Mouse (Mus musculus) CD4-positive, CD25-positive, alpha-beta regulatory T cell, adult 4 months (primary cell): Measurements from ENCODE around the gene Jdp2. TPM values are rescaled to one million over a fixed set of nuclear protein-coding genes. Genes with fewer than 3 reads are reported as not detected.
A peak's percentile ranks its signal among the peaks of the same experiment; 100 is the strongest.

Experiments used
- ATAC-seq: one replicate; pipeline ENCODE4 v1.8.0; 2017
- polyA plus RNA-seq, 2 experiments: library from polyadenylated mRNA; unstranded; fragments of 100-300 nt; shearing (Covaris generic); gene quantifications; one replicate each; pipeline ENCODE4 v1.2.1; 2017

The Jdp2 gene
- under 1 TPM in 1 of 2 experiments, not detected in 1; 0.20 TPM for polyA plus RNA-seq

- ATAC-seq = peak; percentile 66
These were observed at the start of gene Jdp2 for GRCm38 (mm10) chr12:85598611-85599477. Gene Jdp2, plus strand, starts transcription at chr12:85599027.

GRCm38 (mm10) chr12:85549661-85550060 lies 49.2 kb upstream of the Jdp2 start:
- ATAC-seq = no peak

- ATAC-seq = no peak
These were observed 48.4 kb upstream of the Jdp2 start for GRCm38 (mm10) chr12:85550435-85550834.

- no peak for ATAC-seq
These were observed 39.5 kb upstream of the Jdp2 start for GRCm38 (mm10) chr12:85559299-85559698.

GRCm38 (mm10) chr12:85565441-85565840 lies 33.4 kb upstream of the Jdp2 start:
- ATAC-seq = no peak

GRCm38 (mm10) chr12:85568298-85568697 lies 30.5 kb upstream of the Jdp2 start:
- ATAC-seq = no peak

GRCm38 (mm10) chr12:85569393-85570157 lies 29.3 kb upstream of the Jdp2 start:
- ATAC-seq = no peak

- no peak for ATAC-seq
These were observed 28.7 kb upstream of the Jdp2 start for GRCm38 (mm10) chr12:85570158-85570540.

GRCm38 (mm10) chr12:85571312-85571711 lies 27.5 kb upstream of the Jdp2 start:
- ATAC-seq = no peak

GRCm38 (mm10) chr12:85572047-85572475 lies 26.8 kb upstream of the Jdp2 start:
- no peak for ATAC-seq

- no peak for ATAC-seq
These were observed 23.9 kb upstream of the Jdp2 start for GRCm38 (mm10) chr12:85574806-85575495.

- no peak for ATAC-seq
These were observed 23.4 kb upstream of the Jdp2 start for GRCm38 (mm10) chr12:85575496-85575840.

- no peak for ATAC-seq
These were observed 17.4 kb upstream of the Jdp2 start for GRCm38 (mm10) chr12:85581261-85582066.

- no peak for ATAC-seq
These were observed 16.8 kb upstream of the Jdp2 start for GRCm38 (mm10) chr12:85582067-85582316.

- ATAC-seq = no peak
These were observed 13.0 kb upstream of the Jdp2 start for GRCm38 (mm10) chr12:85585761-85586258.

- no peak for ATAC-seq
These were observed 8.9 kb upstream of the Jdp2 start for GRCm38 (mm10) chr12:85589870-85590382.

- ATAC-seq = peak; percentile 100
These were observed 5.9 kb upstream of the Jdp2 start for GRCm38 (mm10) chr12:85592943-85593342.

GRCm38 (mm10) chr12:85594390-85594789 lies 4.4 kb upstream of the Jdp2 start:
- ATAC-seq = no peak

GRCm38 (mm10) chr12:85598053-85598452 lies 774 bp upstream of the Jdp2 start:
- ATAC-seq = peak; percentile 5

GRCm38 (mm10) chr12:85599478-85600152 lies 788 bp downstream of the Jdp2 start:
- peak; percentile 51 for ATAC-seq

- ATAC-seq = no peak
These were observed 1.8 kb downstream of the Jdp2 start for GRCm38 (mm10) chr12:85600637-85601036.

GRCm38 (mm10) chr12:85601531-85601930 lies 2.7 kb downstream of the Jdp2 start:
- ATAC-seq = no peak
